Mouse (Mus musculus): ENCODE results near the gene Trpv1. TPM values are rescaled to one million over a fixed set of nuclear protein-coding genes. Genes with fewer than 3 reads are reported as not detected.

Trpv1 gene
- polyA plus RNA-seq, 1 experiment from 2014 or later = not detected

DNA sequence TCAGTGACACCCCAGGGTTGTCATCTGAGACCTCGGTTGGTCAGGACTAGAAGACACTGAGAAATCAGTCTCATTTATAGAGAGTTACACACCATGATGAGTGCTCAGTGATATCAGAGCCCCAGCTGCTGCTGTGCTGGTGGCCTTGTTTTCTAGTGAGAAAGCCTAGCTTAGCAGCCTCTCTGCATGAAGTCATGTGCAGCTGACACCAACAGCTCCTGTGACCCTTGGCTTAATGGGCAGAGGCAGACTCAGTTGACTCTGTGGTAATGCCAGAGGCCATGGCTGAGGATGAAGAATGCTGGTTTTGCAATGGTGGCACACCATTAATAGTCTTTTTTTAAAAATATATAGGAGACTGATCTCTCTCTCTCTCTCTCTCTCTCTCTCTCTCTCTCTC is 55.5 kb downstream of the Trpv1 start:
- Histone ChIP-seq H3K4me3 (replicated peaks; ENCODE audit: low read length) (no peak overlapping the region), H3K4me2 (ENCODE audit: low read length) (no peak overlapping the region), H3K27me3 (replicated peaks; ENCODE audit: control insufficient read depth, insufficient read depth, low read length) (no peaks in the 10 kb centered on the region), H3K27ac (ENCODE audit: low read length) (no peak overlapping the region), H3K9ac (replicated peaks; ENCODE audit: low read depth, low read length) (no peak overlapping the region), H3K9me3 (ENCODE audit: control insufficient read depth, low read length) (no peaks in the 10 kb centered on the region), H3K36me3 (ENCODE audit: control insufficient read depth, insufficient read depth) (no peaks in the 10 kb centered on the region), H3K4me1 (replicated peaks; ENCODE audit: control insufficient read depth, insufficient read depth, low read length) (no peaks in the 10 kb centered on the region)
- no peak for ATAC-seq
- WGBS = 81% methylated on average over 1 of the region's 1 CpGs

DNA sequence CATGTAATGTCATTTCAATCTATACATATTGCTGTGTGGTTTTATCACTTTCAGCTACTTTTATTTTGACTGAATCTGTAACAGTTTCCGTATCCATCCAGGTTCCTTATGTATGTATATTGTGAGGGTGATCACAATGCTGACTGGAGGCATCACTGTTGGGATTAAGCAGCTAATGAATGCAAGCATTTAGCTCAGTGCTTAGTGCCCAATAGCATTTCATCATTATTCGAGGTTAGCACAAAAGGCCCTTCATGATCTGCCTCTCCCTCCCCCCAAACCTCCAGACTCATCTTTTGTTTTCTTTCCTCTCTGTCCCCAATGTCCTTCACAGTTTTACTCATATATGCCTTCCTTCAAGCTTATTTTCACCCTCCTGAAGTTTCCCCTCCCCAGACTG is 69.0 kb downstream of the Trpv1 start:
- 5% methylated on average over 2 of the region's 2 CpGs for WGBS
- no peaks in the 10 kb centered on the region for H3K27me3 ChIP-seq (replicated peaks; ENCODE audit: control insufficient read depth, insufficient read depth, low read length)
- no peaks in the 10 kb centered on the region for H3K4me1 ChIP-seq (replicated peaks; ENCODE audit: control insufficient read depth, insufficient read depth, low read length)
- no peak for ATAC-seq
- no peak overlapping the region for H3K4me2 ChIP-seq (ENCODE audit: low read length)
- no peak overlapping the region for H3K4me3 ChIP-seq (replicated peaks; ENCODE audit: low read length)
- no peak overlapping the region for H3K27ac ChIP-seq (ENCODE audit: low read length)
- H3K36me3 ChIP-seq (ENCODE audit: control insufficient read depth, insufficient read depth) = no peaks in the 10 kb centered on the region
- no peaks in the 10 kb centered on the region for H3K9me3 ChIP-seq (ENCODE audit: control insufficient read depth, low read length)
- no peak overlapping the region for H3K9ac ChIP-seq (replicated peaks; ENCODE audit: low read depth, low read length)

Other genes with a start within 250 kb of the Trpv1 start
- 0.26 and 0.42 TPM in 2 replicates for gene P2rx1, start 235.2 kb upstream of the Trpv1 start, polyA plus RNA-seq (2015; fragmentation: Nextera tagmentation; extraction: Ambion mirVana)
- gene Camkk1, start 215.3 kb upstream of the Trpv1 start, polyA plus RNA-seq (2015; fragmentation: Nextera tagmentation; extraction: Ambion mirVana) = 22.5 and 27.7 TPM in 2 replicates
- 9.6 and 11.1 TPM in 2 replicates for gene Ncbp3, start 186.5 kb upstream of the Trpv1 start, polyA plus RNA-seq (2015; fragmentation: Nextera tagmentation; extraction: Ambion mirVana)
- 0.14 and 0.22 TPM in 2 replicates for gene Itgae, start 143.7 kb upstream of the Trpv1 start, polyA plus RNA-seq (2015; fragmentation: Nextera tagmentation; extraction: Ambion mirVana)
- gene Haspin, start 96.0 kb upstream of the Trpv1 start, polyA plus RNA-seq (2015; fragmentation: Nextera tagmentation; extraction: Ambion mirVana) = 5.8 and 6.3 TPM in 2 replicates
- gene P2rx5, start 73.9 kb upstream of the Trpv1 start, polyA plus RNA-seq (2015; fragmentation: Nextera tagmentation; extraction: Ambion mirVana) = 1.1 and 1.3 TPM in 2 replicates
- gene Emc6, start 57.3 kb upstream of the Trpv1 start, polyA plus RNA-seq (2015; fragmentation: Nextera tagmentation; extraction: Ambion mirVana) = 119 and 127 TPM in 2 replicates
- gene Tax1bp3, start 57.2 kb upstream of the Trpv1 start, polyA plus RNA-seq (2015; fragmentation: Nextera tagmentation; extraction: Ambion mirVana) = 166 and 182 TPM in 2 replicates
- 20.6 and 21.5 TPM in 2 replicates for gene Ctns, start 35.2 kb upstream of the Trpv1 start, polyA plus RNA-seq (2015; fragmentation: Nextera tagmentation; extraction: Ambion mirVana)
- 1.3 and 1.8 TPM in 2 replicates for gene Shpk, start 34.8 kb upstream of the Trpv1 start, polyA plus RNA-seq (2015; fragmentation: Nextera tagmentation; extraction: Ambion mirVana)
- 0.06 TPM in 1 of 2 replicates, not detected in the other for gene Trpv3, start 33.1 kb downstream of the Trpv1 start, polyA plus RNA-seq (2015; fragmentation: Nextera tagmentation; extraction: Ambion mirVana)
- gene Aspa, start 95.3 kb downstream of the Trpv1 start, polyA plus RNA-seq (2015; fragmentation: Nextera tagmentation; extraction: Ambion mirVana) = 0.77 and 1.3 TPM in 2 replicates
- not detected in 2 replicates for gene Gm49340, start 95.4 kb downstream of the Trpv1 start, polyA plus RNA-seq (2015; fragmentation: Nextera tagmentation; extraction: Ambion mirVana)
- gene Spata22, start 95.4 kb downstream of the Trpv1 start, polyA plus RNA-seq (2015; fragmentation: Nextera tagmentation; extraction: Ambion mirVana) = not detected in 2 replicates
- gene Olfr20, start 116.5 kb downstream of the Trpv1 start, polyA plus RNA-seq (2015; fragmentation: Nextera tagmentation; extraction: Ambion mirVana) = not detected in 2 replicates
- not detected in 2 replicates for gene Olfr376, start 137.0 kb downstream of the Trpv1 start, polyA plus RNA-seq (2015; fragmentation: Nextera tagmentation; extraction: Ambion mirVana)
- gene Olfr1, start 165.3 kb downstream of the Trpv1 start, polyA plus RNA-seq (2015; fragmentation: Nextera tagmentation; extraction: Ambion mirVana) = not detected in 2 replicates
- not detected in 2 replicates for gene Olfr378, start 194.2 kb downstream of the Trpv1 start, polyA plus RNA-seq (2015; fragmentation: Nextera tagmentation; extraction: Ambion mirVana)
- gene Olfr380, start 223.2 kb downstream of the Trpv1 start, polyA plus RNA-seq (2015; fragmentation: Nextera tagmentation; extraction: Ambion mirVana) = not detected in 2 replicates